Mouse (Mus musculus) skeletal muscle tissue, adult 2 months (tissue): Measurements from ENCODE around the gene Cs.

Source experiments
- DNase-seq: peaks from one replicate; pipeline ENCODE4 v3.0.0-alpha.2; 2012; ENCODE audit warnings: low read depth, low spot score

Gene Cs

DNA sequence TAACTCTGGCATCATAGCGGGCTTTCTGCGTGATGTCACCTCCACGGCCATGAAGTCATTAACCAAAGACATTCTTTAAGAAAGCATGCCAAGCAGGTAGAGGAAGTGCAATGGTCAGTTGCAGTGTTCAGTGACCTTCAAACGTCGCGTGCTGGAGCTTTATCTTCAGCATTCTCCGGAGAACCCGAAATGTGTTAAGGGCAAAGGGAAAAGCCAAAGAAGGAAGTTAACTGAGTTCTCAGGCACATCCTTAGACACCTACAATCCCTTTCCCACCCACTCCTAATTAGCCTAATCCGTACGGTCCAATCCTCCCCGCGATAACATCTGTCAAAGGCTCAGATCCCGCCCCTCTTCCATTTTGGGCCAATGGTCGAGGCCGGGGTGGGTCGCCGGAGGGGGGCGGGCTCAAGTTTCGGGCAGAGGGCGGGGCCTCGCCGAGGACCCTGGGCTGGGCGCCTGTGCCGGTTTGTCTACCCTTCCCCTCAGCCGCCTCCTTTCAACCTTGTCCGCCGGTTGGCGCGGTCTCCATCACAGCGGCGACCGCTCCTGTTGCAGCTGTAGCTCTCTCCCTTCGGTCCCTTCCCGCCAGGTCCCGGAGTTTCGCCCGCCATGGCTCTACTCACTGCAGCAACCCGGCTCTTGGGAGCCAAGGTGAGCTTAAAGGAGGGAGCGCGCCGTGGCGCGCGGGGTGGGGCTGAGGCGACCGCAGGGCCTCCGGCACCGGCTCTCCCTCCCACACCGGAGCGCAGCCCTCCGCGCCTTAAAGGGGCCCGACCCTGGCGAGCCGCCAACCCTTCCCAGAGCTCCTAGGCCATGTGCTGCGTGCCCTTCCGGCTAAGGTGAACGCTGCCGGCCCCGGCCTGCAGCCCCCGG is at the start of gene Cs:
TSS of gene Cs (plus strand) at position 429 of the 876 bp plus-strand sequence.
- DNase-seq, result peak; percentile 98

- DNase-seq, result peak; percentile 49
These were observed 46.9 kb upstream of the Cs start for GRCm38 (mm10) chr10:128290594-128290993.

DNA sequence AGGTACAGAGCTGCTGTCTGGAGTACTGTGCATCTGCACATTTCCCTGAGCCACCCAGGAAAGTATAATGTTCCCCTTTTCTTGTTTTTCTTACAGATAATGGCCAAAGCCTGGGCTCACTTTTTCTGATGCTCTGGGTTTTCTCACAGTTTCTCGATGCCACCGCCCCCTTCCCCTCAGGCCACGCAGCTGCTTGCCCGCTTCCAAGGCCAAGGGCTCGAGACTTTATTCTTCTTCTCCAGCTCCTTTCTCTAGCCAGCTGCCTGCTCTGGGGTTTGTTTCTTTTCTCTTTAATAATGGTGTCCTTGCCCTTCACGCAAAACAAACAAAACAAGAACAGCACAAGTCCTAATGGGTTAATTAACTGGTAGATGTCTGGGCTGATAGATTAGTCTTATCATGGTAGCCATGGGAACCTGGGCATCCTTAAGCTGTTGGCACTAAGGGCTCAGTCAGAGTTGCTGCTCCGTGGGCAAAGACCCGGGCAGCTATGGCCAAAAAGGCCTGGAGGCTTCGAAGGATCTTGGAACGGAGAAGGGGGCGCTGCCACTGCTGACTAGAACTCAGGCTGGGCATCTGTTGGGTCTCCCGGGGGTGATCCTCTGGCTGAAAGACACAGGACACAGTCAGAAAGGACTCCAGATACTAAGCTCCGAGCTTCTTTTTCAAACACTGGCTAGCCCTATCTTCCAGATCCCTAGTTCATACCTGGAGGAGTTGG is 41.0 kb upstream of the Cs start:
- DNase-seq, result no peak

DNA sequence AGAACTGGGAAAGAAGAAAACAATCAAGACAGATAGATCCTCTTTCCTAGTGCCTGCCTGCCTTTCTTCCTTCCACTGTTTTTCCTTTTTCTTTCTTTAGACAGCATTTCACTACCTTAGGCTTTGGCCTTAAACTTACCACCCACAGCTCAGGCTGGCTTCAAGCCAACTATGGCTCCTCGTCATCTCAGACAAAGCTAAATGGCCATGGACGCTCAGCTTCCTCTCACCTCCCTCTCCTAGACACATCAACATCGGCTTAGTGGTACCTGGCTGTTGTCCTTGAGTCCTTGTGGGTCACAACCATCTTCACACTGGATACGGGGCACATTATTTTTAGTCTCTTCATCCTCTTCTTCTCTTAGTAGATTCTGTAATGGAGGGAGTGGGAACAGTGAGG is 40.3 kb upstream of the Cs start:
- DNase-seq, result no peak

DNA sequence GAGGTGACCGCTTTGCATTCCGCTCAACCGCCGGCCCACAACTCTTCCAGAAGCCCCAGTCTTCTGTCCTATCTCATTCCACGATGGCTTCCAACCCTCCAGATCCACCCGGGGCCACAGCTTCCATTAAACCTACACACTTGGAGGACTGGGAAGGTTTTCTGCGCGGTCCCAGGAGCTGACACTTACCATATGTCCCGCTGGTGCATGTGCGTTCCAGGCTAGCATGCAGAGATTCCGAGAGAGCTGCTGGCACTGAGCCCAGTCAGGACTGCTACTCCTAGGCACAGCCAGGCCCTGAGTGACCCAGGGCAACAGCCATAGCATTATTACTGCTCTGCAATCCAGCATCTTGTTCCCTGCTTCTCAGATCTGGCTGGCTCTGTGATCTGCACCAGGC is 39.9 kb upstream of the Cs start:
- DNase-seq, result no peak

- DNase-seq, result no peak
These were observed 39.3 kb upstream of the Cs start for GRCm38 (mm10) chr10:128298243-128298642.

DNA sequence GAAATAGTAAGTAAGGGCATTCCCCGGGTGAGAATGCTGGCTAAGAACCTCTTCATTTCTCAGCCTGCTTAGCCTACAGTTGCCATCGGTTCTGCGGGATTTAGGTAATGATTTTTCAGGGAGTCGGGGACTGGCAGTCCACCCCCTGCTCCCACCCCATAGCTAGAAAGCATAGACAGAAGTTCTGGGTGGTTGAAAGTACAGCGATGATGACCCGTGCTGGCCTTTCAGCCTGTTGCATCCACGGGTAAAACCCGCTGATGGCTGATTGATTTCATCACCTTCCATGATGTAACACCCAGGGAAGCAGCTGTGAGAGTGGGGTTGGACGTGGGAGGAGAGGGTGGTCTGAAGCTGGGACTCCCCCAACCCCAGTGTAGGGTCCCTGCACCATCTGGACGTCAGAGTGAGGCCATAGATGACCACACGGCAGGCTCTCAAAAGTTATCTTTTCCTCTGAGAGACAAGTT is 38.8 kb upstream of the Cs start, which contains the start of gene Il23a:
TSS of gene Il23a (minus strand) at position 51 of the 470 bp plus-strand sequence.
- DNase-seq, result no peak

GRCm38 (mm10) chr10:128302357-128302756 is 35.2 kb upstream of the Cs start:
- DNase-seq, result no peak

- no peak for DNase-seq
These were observed 34.8 kb upstream of the Cs start for GRCm38 (mm10) chr10:128302785-128303125.

DNA sequence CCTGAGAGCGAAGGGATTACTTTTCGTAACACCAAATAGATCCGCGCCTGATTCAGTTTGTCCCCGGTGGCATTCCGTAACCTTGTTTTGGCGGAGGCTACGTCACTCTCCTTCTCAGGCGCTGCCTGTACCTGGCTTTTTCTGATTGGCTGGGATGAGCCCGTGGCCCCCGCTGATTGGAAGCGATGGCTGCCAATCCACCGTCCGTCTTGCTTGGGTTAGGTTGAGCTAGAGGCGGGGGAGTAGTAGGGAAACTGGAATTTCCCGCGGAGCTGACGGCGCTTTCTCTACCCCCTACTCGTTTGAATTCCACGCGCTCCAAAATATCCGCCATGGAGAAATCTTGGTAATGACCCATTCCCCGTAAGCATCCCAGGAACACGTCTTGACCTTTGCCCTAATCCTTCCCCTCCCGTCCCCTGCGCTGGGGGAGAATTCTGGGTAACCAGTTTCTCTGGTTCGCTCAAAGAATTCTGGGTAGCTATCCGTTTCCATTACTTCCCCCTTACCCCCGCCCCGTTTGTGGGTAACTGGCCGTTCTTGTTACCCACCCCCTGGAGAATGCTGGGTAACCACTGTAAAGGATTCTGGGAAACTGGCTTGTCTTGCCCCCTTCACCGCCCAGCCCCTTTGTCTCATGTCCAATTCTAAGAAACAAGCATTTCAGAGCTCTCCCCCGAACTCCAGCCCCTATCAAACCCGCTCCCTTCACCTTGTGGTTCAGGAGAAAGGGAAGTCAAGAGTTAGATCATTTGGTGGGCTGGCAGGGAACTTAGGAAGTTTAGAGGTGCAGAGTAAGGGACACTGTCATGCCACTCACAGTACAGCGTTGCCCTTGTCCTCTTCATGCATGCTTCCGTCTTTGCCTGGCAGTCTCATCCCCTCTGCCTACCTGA is 34.2 kb upstream of the Cs start, which contains the start of gene Pan2:
TSS of gene Pan2 (plus strand) at position 210 of the 896 bp plus-strand sequence.
- peak; percentile 99 for DNase-seq

DNA sequence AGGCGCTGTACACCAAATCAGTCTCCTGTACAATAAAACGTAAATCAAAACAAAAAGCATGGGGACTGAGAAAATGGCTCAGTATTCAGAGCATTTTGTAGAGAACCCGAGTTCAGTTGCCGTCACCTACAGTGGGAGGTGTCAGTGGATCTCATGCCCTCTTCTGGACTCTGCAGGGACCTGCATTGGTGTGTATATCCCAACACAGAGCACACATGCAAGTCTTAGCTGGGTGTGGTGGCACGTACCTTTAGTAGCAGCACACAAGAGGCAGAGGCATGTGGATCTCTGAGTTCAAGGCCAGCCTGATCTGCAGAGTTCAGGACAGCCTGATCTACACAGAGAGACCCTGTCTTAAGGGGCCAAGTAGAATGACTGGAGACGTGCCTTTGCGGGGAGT is 27.9 kb upstream of the Cs start:
- DNase-seq, result no peak

DNA sequence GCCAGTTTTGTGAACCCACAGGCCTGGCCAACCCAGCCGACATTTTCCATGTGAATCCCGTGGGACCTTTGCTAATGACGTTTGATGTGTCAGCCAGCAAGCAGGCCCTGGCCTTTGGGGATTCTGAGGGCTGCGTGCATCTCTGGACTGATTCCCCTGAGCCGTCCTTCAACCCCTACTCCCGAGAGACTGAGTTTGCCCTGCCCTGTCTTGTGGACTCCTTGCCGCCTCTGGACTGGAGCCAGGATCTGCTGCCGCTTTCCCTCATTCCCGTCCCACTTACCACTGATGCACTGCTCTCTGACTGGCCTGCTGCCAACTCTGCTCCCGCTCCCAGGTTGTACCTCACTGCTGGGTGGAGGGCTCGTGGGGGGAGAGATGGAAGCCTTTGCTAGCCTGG is 27.4 kb upstream of the Cs start:
- DNase-seq, result peak; percentile 21

GRCm38 (mm10) chr10:128310902-128311301 is 26.6 kb upstream of the Cs start:
- DNase-seq, result no peak

- no peak for DNase-seq
These were observed 22.0 kb upstream of the Cs start for GRCm38 (mm10) chr10:128315578-128315977.

DNA sequence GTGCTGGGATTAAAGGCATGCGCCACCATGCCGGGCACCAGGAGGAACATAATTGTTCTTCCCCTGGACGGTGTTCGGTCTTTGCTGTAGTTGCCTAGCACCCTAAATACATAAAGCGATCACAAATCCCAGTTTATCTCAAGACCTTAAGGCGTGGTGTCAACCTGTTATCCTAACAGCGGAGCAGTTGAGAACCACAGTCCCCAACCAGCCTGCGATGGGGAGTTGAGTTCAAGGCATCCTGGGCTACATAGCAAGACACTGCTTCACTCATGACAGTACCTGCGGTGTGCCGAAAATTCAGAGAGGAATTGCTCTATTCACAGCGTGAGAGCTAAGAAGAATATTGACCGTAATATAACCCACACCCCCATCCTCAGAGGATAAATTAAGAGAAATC is 15.9 kb upstream of the Cs start:
- DNase-seq, result no peak

GRCm38 (mm10) chr10:128322141-128323108 is 15.1 kb upstream of the Cs start, which contains the start of gene Cnpy2:
TSS of gene Cnpy2 (plus strand) at chr10:128322459.
- peak; percentile 76 for DNase-seq

- no peak for DNase-seq
These were observed 14.0 kb upstream of the Cs start for GRCm38 (mm10) chr10:128323516-128323915.

GRCm38 (mm10) chr10:128326825-128327224 is 10.7 kb upstream of the Cs start:
- DNase-seq, result no peak

DNA sequence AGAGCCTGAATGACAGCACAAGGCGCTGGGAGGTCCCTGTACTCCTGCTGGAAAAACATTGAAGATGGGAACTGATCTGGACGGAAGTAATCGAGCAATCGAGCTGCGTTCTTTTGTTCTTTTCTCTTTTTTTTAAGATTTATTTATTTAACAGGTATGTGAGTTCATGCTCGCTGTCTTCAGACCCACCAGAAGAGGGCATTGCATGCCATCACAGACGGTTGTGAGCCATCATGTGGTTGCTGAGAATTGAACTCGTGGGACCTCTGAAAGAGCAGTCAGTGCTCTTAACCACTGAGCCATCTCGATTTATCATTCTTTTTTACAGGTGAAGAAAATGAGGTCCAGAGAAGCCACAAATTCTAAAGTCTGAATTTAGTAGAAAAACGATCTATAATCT is 9.9 kb upstream of the Cs start:
- DNase-seq, result no peak
